Mouse (Mus musculus) mature B cell (primary cell): Measurements from ENCODE around the gene Pde6b.

Experiments used
- in situ Hi-C: fragments of 300-500 bp; cut with MboI; formaldehyde crosslinking; loops from 2 replicates; pipeline ENCODE4 v1.14.3; 2019

Gene Pde6b

GRCm38 (mm10) chr5:108462446-108462845 is 74.3 kb downstream of the Pde6b start:
- in situ Hi-C loops: no loop called here

- in situ Hi-C loops: no loop called here
These were observed 77.1 kb downstream of the Pde6b start for GRCm38 (mm10) chr5:108465131-108465891.

GRCm38 (mm10) chr5:108466647-108467046 is 78.5 kb downstream of the Pde6b start:
- in situ Hi-C loops: no loop called here

GRCm38 (mm10) chr5:108469617-108470016 is 81.4 kb downstream of the Pde6b start:
- in situ Hi-C loops: no loop called here

- in situ Hi-C loops: no loop called here
These were observed 85.5 kb downstream of the Pde6b start for GRCm38 (mm10) chr5:108473737-108474136.

GRCm38 (mm10) chr5:108475977-108476376 is 87.8 kb downstream of the Pde6b start:
- in situ Hi-C loops: no loop called here
